Mouse (Mus musculus) liver, embryonic 16.5 days (tissue): ENCODE data around the gene Clock. TPM values are rescaled to one million over a fixed set of nuclear protein-coding genes. Genes with fewer than 3 reads are reported as not detected.

ENCODE experiments used
- ATAC-seq: fragments of 200-750 bp; cut with Nextera tagmentation; 2 replicates; pipeline ENCODE4 v1.8.0; 2017; ENCODE audit warnings: low read depth, mild to moderate bottlenecking, moderate number of reproducible peaks, moderate library complexity
- H3K27ac ChIP-seq: fragments of 300-500 bp; sonication (generic); 2 replicates; pipeline ENCODE4 v1.5.1; 2014; ENCODE audit warnings: mild to moderate bottlenecking, low read length
- H3K27me3 ChIP-seq: fragments of 300-500 bp; sonication (generic); 2 replicates; pipeline ENCODE4 v1.6.1; 2014; ENCODE audit warnings: low read depth, low read length, mixed read lengths; ENCODE audit not compliant: control insufficient read depth, insufficient read depth
- H3K36me3 ChIP-seq: fragments of 300-500 bp; sonication (generic); 2 replicates; pipeline ENCODE4 v1.6.1; 2014; ENCODE audit warnings: mild to moderate bottlenecking; ENCODE audit not compliant: control insufficient read depth, insufficient read depth
- H3K4me1 ChIP-seq: fragments of 300-500 bp; sonication (generic); 2 replicates; pipeline ENCODE4 v1.6.1; 2014; ENCODE audit warnings: low read depth, low read length, mixed read lengths; ENCODE audit not compliant: control insufficient read depth
- H3K4me2 ChIP-seq: fragments of 300-500 bp; sonication (generic); 2 replicates; pipeline ENCODE4 v1.6.1; 2014; ENCODE audit warnings: low read depth, low read length, mixed read lengths
- H3K4me3 ChIP-seq: fragments of 300-500 bp; sonication (generic); 2 replicates; pipeline ENCODE4 v1.5.1; 2014; ENCODE audit warnings: low read depth, mild to moderate bottlenecking, low read length
- H3K9ac ChIP-seq: fragments of 300-500 bp; sonication (generic); 2 replicates; pipeline ENCODE4 v1.6.1; 2014; ENCODE audit warnings: low read depth, low read length
- H3K9me3 ChIP-seq: fragments of 300-500 bp; sonication (generic); replicated peaks from 2 replicates; pipeline ENCODE4 v1.6.1; 2016; ENCODE audit warnings: low read length; ENCODE audit not compliant: control insufficient read depth
- WGBS: fragments of 180-500 bp; shearing (Covaris S2); extraction: QIAGEN DNeasy Blood & Tissue Kit; methylation state at CpG from one replicate; pipeline ENCODE4 v1.1.7; 2014; ENCODE audit not compliant: insufficient replicate concordance; 5-methylcytosine and 5-hydroxymethylcytosine counted together
- polyA plus RNA-seq: library from polyadenylated mRNA; unstranded; fragments of >200 nt; fragmentation: Nextera tagmentation; extraction: Ambion mirVana; gene quantifications from 2 replicates; pipeline ENCODE4 v1.2.1, GENCODE M21; 2015

The Clock gene
- polyA plus RNA-seq, 1 experiment from 2014 or later = 2.5 TPM

DNA sequence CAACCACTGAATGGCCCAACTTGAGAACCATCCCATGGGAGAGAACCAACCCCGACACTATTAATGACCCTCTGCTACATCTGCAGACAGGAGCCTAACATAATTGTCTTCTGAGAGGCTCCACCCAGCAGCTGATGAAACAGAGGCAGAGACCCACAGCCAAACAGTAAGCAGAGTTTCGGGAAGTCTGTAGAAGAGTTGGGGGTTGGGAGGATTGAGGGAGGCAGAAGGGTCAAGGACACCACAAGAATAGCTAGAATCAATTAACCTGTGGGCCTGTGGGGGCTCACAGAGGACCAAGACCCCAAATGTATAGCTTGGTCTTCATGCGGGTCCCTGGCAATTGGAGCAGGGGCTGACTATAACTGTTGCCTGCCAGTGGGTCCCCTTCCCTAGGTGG is 16.3 kb downstream of the Clock start:
- Histone ChIP-seq H3K27ac (no peak overlapping the region), H3K27me3 (no peaks in the 10 kb centered on the region), H3K4me1 (peaks cover 3% of the 10 kb centered on the region; the same call in 1 of the 2 replicates), H3K9ac (no peak overlapping the region), H3K9me3 (no peaks in the 10 kb centered on the region), H3K4me2 (no peak overlapping the region), H3K4me3 (no peak overlapping the region), H3K36me3 (no peaks in the 10 kb centered on the region)
- no peak for ATAC-seq
- 74% methylated on average over 3 of the region's 3 CpGs for WGBS

- no peaks in the 10 kb centered on the region for H3K36me3 ChIP-seq
- no peaks in the 10 kb centered on the region for H3K27me3 ChIP-seq
- H3K9me3 ChIP-seq = no peaks in the 10 kb centered on the region
- WGBS = 50% methylated on average over 5 of the region's 5 CpGs
- no peak overlapping the region for H3K9ac ChIP-seq
- no peak overlapping the region for H3K4me3 ChIP-seq
- peaks cover 3% of the 10 kb centered on the region; the same call in 1 of the 2 replicates for H3K4me1 ChIP-seq
- no peak for ATAC-seq
- no peak overlapping the region for H3K27ac ChIP-seq
- no peak overlapping the region for H3K4me2 ChIP-seq
Observed at GRCm38 (mm10) chr5:76287062-76287461, 17.5 kb downstream of the Clock start.

- Histone ChIP-seq H3K36me3 (no peaks in the 10 kb centered on the region), H3K4me1 (peaks cover 3% of the 10 kb centered on the region; the same call in 1 of the 2 replicates), H3K4me2 (no peak overlapping the region), H3K27ac (no peak overlapping the region), H3K9ac (no peak overlapping the region), H3K4me3 (no peak overlapping the region), H3K9me3 (no peaks in the 10 kb centered on the region), H3K27me3 (no peaks in the 10 kb centered on the region)
- WGBS = 79% methylated on average over 4 of the region's 4 CpGs
- ATAC-seq = no peak
Observed at GRCm38 (mm10) chr5:76285699-76286098, 18.9 kb downstream of the Clock start.

GRCm38 (mm10) chr5:76283890-76284289 is 20.7 kb downstream of the Clock start:
- H3K36me3 ChIP-seq = no peaks in the 10 kb centered on the region
- no peaks in the 10 kb centered on the region for H3K27me3 ChIP-seq
- no peak overlapping the region for H3K4me2 ChIP-seq
- 19% methylated on average over 1 of the region's 1 CpGs for WGBS
- no peak overlapping the region for H3K4me3 ChIP-seq
- H3K4me1 ChIP-seq = peaks cover 3% of the 10 kb centered on the region; the same call in 1 of the 2 replicates
- H3K9ac ChIP-seq = no peak overlapping the region
- no peaks in the 10 kb centered on the region for H3K9me3 ChIP-seq
- no peak overlapping the region for H3K27ac ChIP-seq
- peak; percentile 62; the same call in 1 of the 2 replicates for ATAC-seq

DNA sequence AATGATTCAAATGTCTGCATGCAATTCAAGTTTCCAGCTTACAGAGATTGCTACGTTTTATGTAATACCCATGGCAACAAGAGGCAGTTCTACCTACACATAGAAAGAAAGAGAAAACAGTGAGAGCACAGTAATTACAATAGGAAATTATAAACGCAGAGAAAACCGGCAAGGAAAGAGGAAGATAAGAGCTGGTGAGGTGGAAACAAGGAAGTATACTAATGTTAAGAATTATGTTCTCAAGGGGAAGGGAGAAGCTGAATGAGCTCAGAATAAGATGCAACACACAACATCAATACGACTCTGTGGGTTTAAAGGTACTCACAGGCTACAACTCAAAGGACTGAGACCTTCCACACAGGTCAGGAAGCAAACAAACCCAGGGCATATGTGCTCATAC is 29.6 kb downstream of the Clock start:
- WGBS = 38% methylated on average over 4 of the region's 4 CpGs
- no peaks in the 10 kb centered on the region for H3K4me1 ChIP-seq
- H3K4me2 ChIP-seq = no peak overlapping the region
- H3K27ac ChIP-seq = no peak overlapping the region
- no peaks in the 10 kb centered on the region for H3K27me3 ChIP-seq
- H3K9ac ChIP-seq = no peak overlapping the region
- no peaks in the 10 kb centered on the region for H3K36me3 ChIP-seq
- ATAC-seq = no peak
- no peaks in the 10 kb centered on the region for H3K9me3 ChIP-seq
- no peak overlapping the region for H3K4me3 ChIP-seq

DNA sequence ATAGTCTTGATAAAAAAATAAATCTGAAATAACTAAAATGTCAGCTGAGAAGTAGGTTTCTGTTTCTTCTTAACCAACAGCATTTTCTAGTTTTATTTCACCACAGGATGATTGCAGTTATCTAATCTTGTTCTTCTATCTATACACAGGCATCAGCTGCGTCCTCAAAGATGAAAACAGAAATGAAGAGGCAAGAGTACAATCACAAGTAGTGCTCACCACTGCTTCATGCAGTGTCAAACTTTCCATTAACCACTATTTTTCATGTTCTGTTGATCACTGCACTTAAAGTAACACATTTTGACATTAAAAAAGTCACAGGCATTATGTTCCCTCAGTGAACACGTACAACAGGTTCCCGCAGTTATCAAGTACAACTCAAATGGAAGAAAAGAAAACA is 53.6 kb downstream of the Clock start:
- H3K4me1 ChIP-seq = no peaks in the 10 kb centered on the region
- no peaks in the 10 kb centered on the region for H3K36me3 ChIP-seq
- H3K9me3 ChIP-seq = no peaks in the 10 kb centered on the region
- WGBS = 76% methylated on average over 3 of the region's 3 CpGs
- no peak overlapping the region for H3K27ac ChIP-seq
- H3K4me3 ChIP-seq = no peak overlapping the region
- H3K4me2 ChIP-seq = no peak overlapping the region
- no peaks in the 10 kb centered on the region for H3K27me3 ChIP-seq
- no peak overlapping the region for H3K9ac ChIP-seq
- ATAC-seq = no peak

DNA sequence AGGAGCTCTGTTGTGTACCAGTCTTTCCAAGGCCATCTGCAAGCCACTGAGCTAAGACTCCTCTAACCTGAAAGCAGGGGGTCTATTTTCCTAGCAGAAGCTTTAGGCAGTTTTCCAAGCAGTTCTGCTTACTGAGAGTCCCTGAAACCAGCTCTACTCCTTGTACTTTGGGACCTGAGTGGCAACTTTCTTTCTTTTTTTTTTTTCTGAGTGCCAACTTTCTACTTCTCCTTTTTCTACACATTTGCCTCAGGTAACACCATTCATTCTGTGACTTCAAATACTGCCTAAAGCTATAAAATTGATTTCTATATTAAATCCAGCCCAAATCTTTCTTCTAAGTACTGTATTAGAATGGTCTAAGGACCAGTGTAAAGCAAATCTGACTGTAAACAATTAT is 58.1 kb downstream of the Clock start:
- no peak for ATAC-seq
- Histone ChIP-seq H3K27me3 (no peaks in the 10 kb centered on the region), H3K9me3 (no peaks in the 10 kb centered on the region), H3K36me3 (no peaks in the 10 kb centered on the region), H3K9ac (no peak overlapping the region), H3K4me1 (no peaks in the 10 kb centered on the region), H3K4me2 (no peak overlapping the region), H3K4me3 (no peak overlapping the region), H3K27ac (no peak overlapping the region)

GRCm38 (mm10) chr5:76245419-76245818 is 59.2 kb downstream of the Clock start:
- no peaks in the 10 kb centered on the region for H3K4me1 ChIP-seq
- no peak overlapping the region for H3K27ac ChIP-seq
- ATAC-seq = no peak
- no peak overlapping the region for H3K4me3 ChIP-seq
- H3K9ac ChIP-seq = no peak overlapping the region
- no peaks in the 10 kb centered on the region for H3K9me3 ChIP-seq
- WGBS = 67% methylated on average over 3 of the region's 3 CpGs
- no peak overlapping the region for H3K4me2 ChIP-seq
- H3K27me3 ChIP-seq = no peaks in the 10 kb centered on the region
- H3K36me3 ChIP-seq = no peaks in the 10 kb centered on the region

GRCm38 (mm10) chr5:76244430-76244829 is 60.2 kb downstream of the Clock start:
- Histone ChIP-seq H3K27ac (no peak overlapping the region), H3K4me3 (no peak overlapping the region), H3K27me3 (no peaks in the 10 kb centered on the region), H3K4me2 (no peak overlapping the region), H3K9ac (no peak overlapping the region), H3K4me1 (no peaks in the 10 kb centered on the region), H3K9me3 (no peaks in the 10 kb centered on the region), H3K36me3 (no peaks in the 10 kb centered on the region)
- ATAC-seq = no peak
- WGBS = 84% methylated on average over 10 of the region's 10 CpGs

GRCm38 (mm10) chr5:76243929-76244328 is 60.7 kb downstream of the Clock start:
- no peak for ATAC-seq
- 79% methylated on average over 4 of the region's 4 CpGs for WGBS
- no peaks in the 10 kb centered on the region for H3K4me1 ChIP-seq
- no peak overlapping the region for H3K4me2 ChIP-seq
- no peaks in the 10 kb centered on the region for H3K36me3 ChIP-seq
- H3K27ac ChIP-seq = no peak overlapping the region
- H3K9ac ChIP-seq = no peak overlapping the region
- no peaks in the 10 kb centered on the region for H3K27me3 ChIP-seq
- no peaks in the 10 kb centered on the region for H3K9me3 ChIP-seq
- H3K4me3 ChIP-seq = no peak overlapping the region
